Mouse (Mus musculus) liver, postnatal 0 days (tissue): ENCODE measurements around the gene Nfu1.

Experiments
- CTCF ChIP-seq: sonication (generic); IDR thresholded peaks from 2 replicates; pipeline ENCODE4 v1.5.1; 2016; ENCODE audit warnings: antibody characterized with exemption, low read depth
- EP300 ChIP-seq: IDR thresholded peaks from 2 replicates; pipeline ENCODE4 v1.6.1; 2016; ENCODE audit warnings: antibody characterized with exemption, low read depth, mild to moderate bottlenecking

DNA sequence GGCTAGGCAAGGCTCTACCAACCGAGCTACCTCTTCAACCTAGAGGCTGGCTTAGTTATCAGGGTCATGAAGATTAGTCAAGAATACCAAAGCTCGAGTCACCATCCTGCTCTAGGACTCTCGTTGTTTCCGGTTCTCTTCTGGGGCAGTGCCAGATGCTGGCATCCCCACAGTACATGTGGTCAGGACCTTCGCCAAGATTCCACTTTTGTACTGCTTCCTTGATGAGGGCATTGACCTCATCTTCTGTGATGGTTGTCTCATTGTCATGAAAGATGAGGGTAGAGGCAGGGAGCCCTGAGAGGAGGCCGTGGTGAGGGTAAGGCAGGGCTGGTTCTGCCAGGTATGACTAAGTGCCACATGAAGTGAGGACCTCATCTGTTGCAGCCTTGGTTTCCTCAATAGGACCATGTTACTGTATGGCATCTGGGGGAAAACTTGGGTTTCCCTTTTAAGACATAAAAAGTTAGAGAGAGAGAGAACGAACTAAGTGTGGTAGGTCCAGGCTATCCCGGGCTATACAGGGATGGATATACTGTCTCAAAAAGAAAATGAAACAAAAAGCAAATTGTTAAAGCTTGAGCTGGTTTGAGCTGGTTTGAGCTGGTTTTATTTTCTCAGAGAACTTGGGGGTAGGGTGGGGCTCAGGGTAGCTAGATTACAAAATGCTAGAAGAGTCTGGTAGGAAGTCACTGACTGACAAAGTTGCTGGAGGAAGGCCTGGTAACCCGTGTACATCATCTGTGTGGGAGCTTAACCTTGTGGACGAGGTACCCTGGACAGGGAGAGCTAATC is 29.0 kb downstream of the Nfu1 start:
- no peak for TF ChIP-seq CTCF
- no peak for TF ChIP-seq EP300
